Mouse (Mus musculus) midbrain, embryonic 16.5 days (tissue): ENCODE results near the gene Ngp. TPM values are rescaled to one million over a fixed set of nuclear protein-coding genes. Genes with fewer than 3 reads are reported as not detected.

Source experiments
- ATAC-seq: fragments of 200-750 bp; cut with Nextera tagmentation; 2 replicates; pipeline ENCODE4 v1.8.0; 2017; ENCODE audit warnings: moderate TSS enrichment
- H3K27ac ChIP-seq: fragments of 300-500 bp; sonication (generic); 2 replicates; pipeline ENCODE4 v1.5.1; 2014; ENCODE audit warnings: mild to moderate bottlenecking, low read length, mixed read lengths
- H3K27me3 ChIP-seq: fragments of 300-500 bp; sonication (generic); 2 replicates; pipeline ENCODE4 v1.6.1; 2014; ENCODE audit warnings: low read depth, low read length, mixed read lengths; ENCODE audit not compliant: control insufficient read depth, insufficient read depth
- H3K36me3 ChIP-seq: fragments of 300-500 bp; sonication (generic); 2 replicates; pipeline ENCODE4 v1.6.1; 2014; ENCODE audit warnings: mild to moderate bottlenecking, low read length, moderate library complexity, mixed read lengths; ENCODE audit not compliant: control insufficient read depth, insufficient read depth
- H3K4me1 ChIP-seq: fragments of 300-500 bp; sonication (generic); 2 replicates; pipeline ENCODE4 v1.6.1; 2014; ENCODE audit warnings: mild to moderate bottlenecking, low read length, mixed read lengths; ENCODE audit not compliant: control insufficient read depth, insufficient read depth
- H3K4me2 ChIP-seq: fragments of 300-500 bp; sonication (generic); 2 replicates; pipeline ENCODE4 v1.6.1; 2014; ENCODE audit warnings: mild to moderate bottlenecking, low read length, mixed read lengths
- H3K4me3 ChIP-seq: fragments of 300-500 bp; sonication (generic); 2 replicates; pipeline ENCODE4 v1.5.1; 2014; ENCODE audit warnings: low read depth, mild to moderate bottlenecking, low read length, moderate library complexity, mixed read lengths
- H3K9ac ChIP-seq: fragments of 300-500 bp; sonication (generic); 2 replicates; pipeline ENCODE4 v1.6.1; 2014; ENCODE audit warnings: low read depth, low read length, mixed read lengths
- H3K9me3 ChIP-seq: fragments of 300-500 bp; sonication (generic); replicated peaks from 2 replicates; pipeline ENCODE4 v1.6.1; 2014; ENCODE audit warnings: mild to moderate bottlenecking, low read length, mixed read lengths; ENCODE audit not compliant: control insufficient read depth, poor library complexity, severe bottlenecking
- WGBS: fragments of 180-500 bp; shearing (Covaris S2); extraction: QIAGEN DNeasy Blood & Tissue Kit; methylation state at CpG from one replicate; pipeline ENCODE4 v1.1.7; 2014; 5-methylcytosine and 5-hydroxymethylcytosine counted together
- polyA plus RNA-seq: library from polyadenylated mRNA; unstranded; fragments of >200 nt; fragmentation: Nextera tagmentation; extraction: Ambion mirVana; gene quantifications from 2 replicates; pipeline ENCODE4 v1.2.1, GENCODE M21; 2015

Gene Ngp
- polyA plus RNA-seq, 1 experiment from 2014 or later = 1.4 TPM

DNA sequence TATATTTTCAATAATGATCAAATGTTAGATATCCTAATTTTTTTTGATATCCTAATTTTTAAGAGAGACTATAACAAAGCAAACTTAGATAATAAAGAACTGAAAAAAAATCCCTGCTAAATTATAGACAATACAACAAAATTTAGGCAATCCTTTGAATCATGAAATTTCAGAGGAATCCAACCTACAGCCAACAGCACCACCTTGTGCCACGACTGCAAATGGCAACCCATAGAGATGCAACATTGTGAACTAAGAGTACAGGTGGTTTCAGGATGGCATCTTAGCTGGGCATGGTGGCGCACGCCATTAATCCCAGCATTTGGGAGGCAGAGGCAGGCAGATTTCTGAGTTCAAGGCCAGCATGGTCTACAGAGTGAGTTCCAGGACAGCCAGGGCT lies 46.6 kb downstream of the Ngp start:
- Histone ChIP-seq H3K36me3 (no peaks in the 10 kb centered on the region), H3K9ac (no peak overlapping the region), H3K27me3 (no peaks in the 10 kb centered on the region), H3K4me2 (no peak overlapping the region), H3K4me3 (no peak overlapping the region), H3K27ac (no peak overlapping the region), H3K9me3 (no peaks in the 10 kb centered on the region), H3K4me1 (no peaks in the 10 kb centered on the region)
- no peak for ATAC-seq
- 86% methylated on average over 3 of the region's 3 CpGs for WGBS

Other genes with a start within 250 kb of the Ngp start
- 180 and 230 TPM in 2 replicates for gene Cspg5, start 176.0 kb upstream of the Ngp start, polyA plus RNA-seq
- 39.4 and 41.0 TPM in 2 replicates for gene Elp6, start 114.6 kb upstream of the Ngp start, polyA plus RNA-seq
- 57.4 and 64.5 TPM in 2 replicates for gene Scap, start 86.5 kb upstream of the Ngp start, polyA plus RNA-seq
- 18.5 and 24.0 TPM in 2 replicates for gene Ptpn23, start 11.5 kb upstream of the Ngp start, polyA plus RNA-seq
- gene Klhl18, start 56.9 kb downstream of the Ngp start, polyA plus RNA-seq = 29.1 and 32.2 TPM in 2 replicates
- gene Kif9, start 57.2 kb downstream of the Ngp start, polyA plus RNA-seq = 4.7 and 5.4 TPM in 2 replicates
- 32.6 and 39.6 TPM in 2 replicates for gene Setd2, start 112.8 kb downstream of the Ngp start, polyA plus RNA-seq
- 25.5 and 27.1 TPM in 2 replicates for gene Nradd, start 204.7 kb downstream of the Ngp start, polyA plus RNA-seq
- gene Nbeal2, start 234.4 kb downstream of the Ngp start, polyA plus RNA-seq = 5.2 and 6.1 TPM in 2 replicates
- gene Ccdc12, start 236.8 kb downstream of the Ngp start, polyA plus RNA-seq = 93.3 and 103 TPM in 2 replicates